Mouse (Mus musculus): ENCODE results near the gene Ank3. TPM values are rescaled to one million over a fixed set of nuclear protein-coding genes. Genes with fewer than 3 reads are reported as not detected.

The Ank3 gene
- total RNA-seq, 2 experiments from 2014 or later, result 67.9 to 68.1 TPM

DNA sequence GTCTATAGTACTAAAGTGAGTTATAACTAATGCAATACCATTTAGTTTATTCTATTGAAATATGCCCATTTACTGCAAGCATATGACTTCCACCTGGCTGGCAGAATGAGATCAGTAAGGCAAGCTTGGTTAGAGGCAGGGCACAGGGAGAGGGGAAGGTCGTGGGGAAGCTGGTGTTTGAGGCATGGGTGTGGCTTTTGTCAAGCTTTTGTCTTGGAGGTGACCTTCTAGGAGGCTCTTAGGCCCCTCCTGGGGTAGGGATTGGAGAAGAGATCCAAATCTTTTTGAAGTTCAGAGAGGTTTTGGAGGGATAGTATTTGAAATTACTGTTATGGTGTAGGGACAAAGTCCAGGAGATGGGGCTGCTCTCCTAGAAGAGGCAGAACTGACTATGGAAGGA, 78.3 kb downstream of the Ank3 start:
- DNase-seq, result no peak

DNA sequence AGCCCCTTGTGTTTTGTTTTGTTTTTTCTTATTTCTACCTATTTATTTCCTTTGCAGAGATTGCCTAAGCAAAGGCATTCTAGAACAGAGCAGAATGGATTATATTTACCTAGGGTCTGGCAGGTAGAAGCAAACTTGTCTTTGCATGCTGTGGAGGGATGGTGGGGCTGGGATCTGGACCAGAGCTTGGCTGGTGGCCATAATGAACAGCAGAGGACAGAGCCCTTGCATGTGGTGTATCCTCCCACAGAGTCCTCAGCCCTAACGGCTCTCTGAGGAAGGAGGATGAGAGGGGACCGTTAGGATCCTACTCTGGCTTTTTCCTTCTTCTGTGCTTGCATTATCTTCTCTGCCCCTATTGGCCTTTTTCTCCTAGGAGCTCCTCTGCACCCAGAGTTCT, 79.1 kb downstream of the Ank3 start:
- no peak for DNase-seq

DNA sequence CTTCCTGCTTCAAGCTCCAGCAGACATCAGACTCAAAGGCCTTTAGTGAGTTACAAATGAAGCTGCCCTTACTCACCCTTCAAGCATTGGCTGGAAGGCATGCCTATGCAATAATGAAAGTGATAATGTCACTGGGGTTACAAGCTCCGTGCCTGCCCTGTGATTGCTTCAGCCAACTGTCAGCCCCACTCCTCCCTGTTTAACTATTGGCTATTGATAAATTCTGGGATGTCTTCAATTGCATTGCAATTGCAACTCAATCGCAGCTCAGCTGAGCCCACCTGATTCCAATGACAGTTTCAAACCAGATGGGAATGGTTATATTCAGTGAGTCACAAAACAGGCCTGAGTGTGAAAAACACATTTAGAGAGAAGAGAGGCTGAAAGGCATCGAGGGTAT, 80.3 kb downstream of the Ank3 start:
- DNase-seq, result no peak

DNA sequence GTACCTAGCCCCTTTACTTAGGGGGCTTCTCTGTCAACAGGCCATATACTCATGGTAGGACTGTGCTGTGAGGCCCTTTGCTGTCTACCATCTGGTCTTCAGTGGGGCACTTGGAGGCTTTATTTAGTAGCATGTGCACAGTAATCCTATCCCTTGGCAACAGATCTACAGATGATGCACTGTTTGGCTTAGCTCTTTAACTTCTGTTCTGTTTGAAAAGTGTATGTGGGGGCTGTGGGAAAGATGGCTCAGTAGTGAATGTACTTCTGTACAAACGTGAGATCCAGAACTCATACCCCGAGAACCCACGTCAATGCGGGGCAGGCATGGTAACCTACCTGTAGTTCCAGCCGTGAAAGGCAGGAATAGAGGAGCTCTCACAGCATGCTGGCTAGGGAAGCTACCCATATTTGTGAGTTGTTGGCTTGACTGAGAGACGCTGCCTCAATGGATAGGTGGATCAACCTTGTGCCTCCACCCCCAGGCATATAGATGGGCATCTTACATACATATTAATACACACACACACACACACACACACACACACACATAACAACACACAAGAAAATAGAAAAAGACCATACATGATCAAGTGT, 86.7 kb downstream of the Ank3 start:
- no peak for DNase-seq

DNA sequence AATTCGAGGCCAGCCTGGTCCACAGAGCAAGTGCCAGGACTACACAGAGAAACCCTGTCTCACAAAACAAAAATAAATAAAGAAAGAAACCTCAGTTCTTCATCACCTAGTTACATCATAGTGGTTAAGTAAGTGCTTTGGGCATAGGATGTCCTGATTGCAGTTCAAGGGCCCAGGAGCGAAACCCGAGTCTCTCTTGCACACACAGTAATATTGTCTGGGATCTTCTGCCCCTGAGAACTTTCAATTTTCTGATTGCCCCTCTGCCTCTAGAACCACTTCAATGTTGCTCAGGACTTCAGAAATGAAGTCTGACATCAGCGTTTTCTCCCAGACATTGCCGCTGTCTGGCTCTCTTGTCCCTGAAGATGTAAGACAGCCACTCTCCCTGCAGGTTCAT, 91.6 kb downstream of the Ank3 start:
- no peak for DNase-seq

DNA sequence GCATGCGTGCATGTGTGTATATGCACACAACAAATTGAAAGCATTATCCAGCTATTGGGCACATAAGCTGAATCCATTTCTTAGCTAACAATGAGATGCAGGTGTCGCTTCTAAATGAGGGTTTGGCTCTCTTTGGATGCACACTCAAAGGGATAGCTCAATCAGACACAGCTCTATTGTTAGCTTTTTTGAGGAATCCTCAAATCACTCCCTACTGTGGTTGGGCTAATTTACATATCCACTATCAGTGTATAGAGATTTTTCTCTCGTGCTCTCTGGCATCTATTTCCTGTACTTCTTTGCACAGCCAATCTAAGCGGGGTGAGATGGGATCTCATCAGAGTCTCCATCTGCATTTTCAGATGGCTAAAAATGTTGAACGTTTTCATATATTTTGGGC, 93.4 kb downstream of the Ank3 start:
- no peak for DNase-seq

DNA sequence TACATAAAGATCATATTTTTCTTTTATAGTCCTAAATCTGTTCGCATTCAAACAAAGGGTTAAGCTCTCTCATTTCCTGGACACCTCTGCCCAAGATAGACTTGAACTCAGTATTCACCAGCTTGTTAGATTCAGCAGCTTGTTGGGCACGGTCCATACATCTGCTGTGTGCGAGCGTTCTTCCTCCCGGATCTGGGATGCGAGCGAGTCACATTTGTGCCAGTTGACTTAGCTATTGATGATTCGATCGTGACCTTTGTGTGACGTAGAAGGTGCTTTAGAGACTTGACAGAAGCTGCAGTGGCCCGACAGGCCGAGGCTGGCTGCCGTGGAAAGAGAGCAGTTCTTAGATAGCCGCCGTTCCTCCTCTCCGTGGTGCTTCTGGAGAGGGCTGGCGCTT, 98.8 kb downstream of the Ank3 start:
- DNase-seq, result no peak

DNA sequence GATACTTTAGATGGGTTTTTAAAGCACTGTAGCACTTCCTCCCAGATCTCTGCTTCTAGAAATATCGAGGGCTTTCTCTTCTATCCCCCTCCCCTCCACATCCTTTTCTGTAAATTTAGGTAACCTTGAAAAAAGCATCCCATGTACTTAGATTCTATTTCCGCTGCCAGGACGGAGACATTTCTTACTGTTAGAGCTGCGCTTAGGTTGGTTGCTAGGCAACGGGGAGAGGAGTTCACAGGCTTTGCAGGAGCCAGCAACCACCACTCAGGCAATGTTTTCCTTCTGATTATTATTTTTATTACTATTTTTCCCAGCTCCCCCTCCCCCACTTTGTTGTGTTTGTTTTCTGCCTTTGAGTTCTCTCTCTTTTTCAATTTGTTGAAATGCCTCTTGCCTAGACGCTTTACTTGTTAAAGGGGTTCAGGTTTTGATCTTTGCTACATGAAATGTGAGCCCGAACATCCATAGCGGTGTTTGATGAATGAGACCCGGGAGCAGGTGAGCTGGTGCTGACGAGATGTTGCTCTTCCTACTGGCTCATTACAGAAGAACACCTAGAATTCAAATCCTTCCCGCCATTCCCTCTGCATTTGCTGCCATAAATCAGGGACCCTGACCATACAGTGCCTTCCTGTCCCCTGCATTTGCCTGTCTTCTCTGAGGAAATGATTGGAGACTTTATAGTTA, 101.7 kb downstream of the Ank3 start:
- peak in 1 of 2 experiments; percentile 6 for DNase-seq

DNA sequence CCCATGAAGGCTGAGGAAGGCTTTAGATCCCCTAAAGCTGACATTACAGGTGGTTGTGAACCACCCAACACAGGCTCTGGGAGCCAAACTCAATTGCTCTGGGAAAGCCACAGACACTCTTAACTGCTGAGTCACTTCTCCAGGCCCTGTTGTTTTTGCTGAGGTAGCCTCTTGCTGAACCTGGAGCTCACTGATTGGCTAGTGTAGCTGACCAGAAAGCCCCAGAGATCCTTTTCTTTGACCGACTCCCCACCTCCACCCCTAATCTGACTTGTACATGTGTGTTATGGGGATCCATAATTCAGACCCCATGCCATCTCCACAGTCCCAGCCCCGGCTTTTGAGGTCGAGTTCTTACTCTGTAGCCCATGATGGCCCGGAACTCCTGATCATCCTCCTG, 105.2 kb downstream of the Ank3 start:
- DNase-seq, result no peak

DNA sequence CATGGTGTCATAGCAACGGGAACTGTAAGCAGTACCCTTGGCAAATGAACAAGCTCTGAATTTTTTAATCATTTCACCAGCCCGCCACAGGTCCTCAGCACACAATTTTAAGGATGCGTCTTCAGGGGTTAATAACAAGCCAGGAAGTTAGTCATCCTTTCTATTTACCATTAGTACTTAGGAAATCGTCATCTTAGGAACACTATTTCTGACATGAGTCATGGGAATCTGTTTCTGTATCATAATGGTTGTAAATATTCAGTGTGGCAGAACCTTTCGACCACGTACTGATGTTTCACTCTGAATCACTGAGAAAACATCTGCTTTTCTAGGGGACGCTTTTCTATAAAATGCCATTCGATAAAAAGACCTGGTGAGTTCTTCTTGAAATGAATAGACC, 109.1 kb downstream of the Ank3 start:
- no peak for DNase-seq

DNA sequence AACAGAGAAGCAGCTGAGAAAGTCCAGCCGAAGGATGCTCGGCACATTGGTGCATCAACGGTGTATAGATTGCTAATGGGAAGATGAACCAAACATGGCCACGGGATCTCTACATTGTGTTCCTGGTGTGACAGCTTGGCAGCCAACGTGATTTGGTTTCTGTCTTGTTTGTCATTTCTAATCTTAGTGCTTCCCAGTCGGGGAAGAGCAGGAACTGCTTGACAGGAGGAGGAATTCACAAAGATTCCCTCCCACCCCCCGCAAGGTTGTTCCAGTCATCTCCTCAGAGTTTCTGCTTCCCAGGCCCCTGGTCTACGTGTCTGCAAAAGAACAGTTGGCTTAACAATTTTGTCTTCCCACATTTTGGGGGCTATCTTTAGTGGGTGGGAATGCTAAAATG, 111.8 kb downstream of the Ank3 start:
- DNase-seq, result no peak

DNA sequence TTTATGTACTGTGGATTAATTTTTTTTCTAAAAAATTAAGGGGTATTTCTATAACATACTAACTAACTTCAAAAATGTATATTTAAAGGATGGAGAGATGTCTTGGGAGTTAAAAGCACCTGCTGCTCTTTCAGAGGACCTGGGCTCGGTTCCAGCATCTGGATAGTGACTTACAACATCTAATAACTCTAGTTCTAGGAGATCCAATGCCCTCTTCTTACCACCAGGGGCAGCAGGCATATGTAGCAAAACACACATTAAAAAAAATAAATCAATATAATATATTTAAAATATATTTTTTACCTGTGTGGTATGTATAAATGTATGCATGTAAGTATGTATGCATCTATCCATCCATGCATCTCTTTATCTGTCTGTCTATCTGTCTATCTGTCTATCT, 112.7 kb downstream of the Ank3 start:
- DNase-seq, result no peak

DNA sequence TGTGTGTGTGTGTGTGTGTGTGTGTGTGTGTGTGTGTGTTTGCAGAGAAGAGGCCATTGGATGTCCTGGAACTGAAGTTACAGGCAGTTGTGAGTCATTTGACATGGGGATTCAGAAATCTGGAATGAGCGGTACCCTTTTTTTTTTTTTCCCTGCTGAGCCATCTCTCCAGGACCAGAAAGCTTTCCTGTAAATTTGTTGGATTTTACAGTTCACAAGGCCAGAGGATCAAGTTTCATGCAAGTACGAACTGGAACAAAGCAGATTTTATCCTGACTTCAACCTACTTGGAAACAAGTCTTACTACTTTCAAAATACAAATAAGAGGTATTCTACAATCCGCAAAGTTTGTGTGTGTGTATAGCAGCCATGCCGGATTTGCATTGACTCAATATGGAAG, 123.4 kb downstream of the Ank3 start:
- DNase-seq, result no peak

DNA sequence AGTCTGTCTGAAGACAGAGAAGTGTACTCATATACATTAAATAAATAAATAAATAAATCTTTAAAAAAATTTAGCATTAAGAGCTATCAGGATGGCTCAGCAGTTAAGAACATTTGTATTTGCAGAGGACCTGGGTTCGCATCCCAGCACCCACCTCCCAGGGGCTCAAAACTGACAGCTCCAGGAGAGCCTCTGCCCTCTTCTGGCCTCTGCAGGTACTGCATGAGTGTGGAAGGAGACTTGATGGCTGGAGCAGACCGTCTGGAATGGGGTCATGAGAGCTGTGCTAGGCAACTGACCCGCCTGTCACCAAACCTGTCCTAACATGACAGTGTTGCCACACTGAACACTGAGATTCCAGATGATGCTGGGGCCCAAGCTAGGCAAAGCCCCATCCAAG, 124.6 kb downstream of the Ank3 start:
- no peak for DNase-seq

DNA sequence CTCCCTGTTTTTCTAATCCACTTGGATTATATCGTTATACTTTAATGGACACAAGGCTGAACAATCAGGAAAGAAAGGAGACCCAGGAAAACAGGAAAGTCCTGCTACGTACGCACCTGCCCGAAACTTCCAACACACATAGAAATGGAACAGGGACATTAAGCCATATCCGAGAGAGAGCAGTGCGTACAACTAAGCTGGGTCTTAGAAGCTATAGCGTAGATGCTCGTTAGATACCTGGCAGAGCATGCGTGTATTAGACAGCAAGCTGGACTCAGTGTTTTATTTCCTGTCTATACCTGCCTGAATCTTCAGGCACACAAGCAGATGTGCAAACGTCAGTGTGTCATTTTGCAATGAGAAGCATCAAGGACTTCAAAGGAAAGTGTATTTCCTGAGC, 128.7 kb downstream of the Ank3 start:
- DNase-seq, result no peak

DNA sequence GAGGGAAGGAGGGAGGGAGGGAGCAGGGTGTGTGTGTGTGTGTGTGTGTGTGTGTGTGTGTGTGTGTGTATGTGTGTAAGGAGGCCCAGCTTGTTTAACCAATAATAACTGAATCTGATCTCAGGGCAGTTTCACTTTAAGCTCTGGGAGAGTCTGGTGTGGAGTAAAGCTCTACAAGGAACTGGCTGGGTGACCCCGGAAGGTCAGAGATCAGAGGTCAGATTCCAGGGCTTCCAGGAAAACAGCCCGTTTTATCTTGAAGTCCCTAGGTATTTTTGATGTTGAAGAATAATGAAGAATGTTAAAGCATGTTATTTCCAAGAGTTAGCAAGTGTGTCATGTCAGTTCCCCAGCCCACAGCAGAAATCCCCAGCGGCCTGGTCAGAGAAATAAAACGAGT, 130.2 kb downstream of the Ank3 start:
- no peak for DNase-seq

DNA sequence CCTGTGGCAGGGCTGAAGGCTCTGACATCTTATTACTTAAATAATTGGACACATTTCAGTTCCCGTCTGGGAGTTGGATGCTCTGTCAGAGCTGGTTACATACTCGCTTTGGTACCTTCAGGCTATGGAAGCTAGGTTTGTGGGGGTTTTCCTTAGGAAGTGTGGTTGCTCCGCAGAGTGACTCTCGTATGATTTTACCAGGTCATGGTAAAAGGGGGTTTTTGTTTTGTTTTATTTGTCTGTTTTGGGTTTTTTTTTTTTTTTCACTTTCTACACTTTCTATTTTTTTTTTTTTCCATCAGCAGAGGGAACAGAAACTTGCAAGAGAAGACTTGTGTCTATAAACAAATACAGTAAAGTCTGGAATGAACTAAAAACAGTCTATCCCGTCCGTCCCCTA, 131.8 kb downstream of the Ank3 start:
- no peak for DNase-seq

DNA sequence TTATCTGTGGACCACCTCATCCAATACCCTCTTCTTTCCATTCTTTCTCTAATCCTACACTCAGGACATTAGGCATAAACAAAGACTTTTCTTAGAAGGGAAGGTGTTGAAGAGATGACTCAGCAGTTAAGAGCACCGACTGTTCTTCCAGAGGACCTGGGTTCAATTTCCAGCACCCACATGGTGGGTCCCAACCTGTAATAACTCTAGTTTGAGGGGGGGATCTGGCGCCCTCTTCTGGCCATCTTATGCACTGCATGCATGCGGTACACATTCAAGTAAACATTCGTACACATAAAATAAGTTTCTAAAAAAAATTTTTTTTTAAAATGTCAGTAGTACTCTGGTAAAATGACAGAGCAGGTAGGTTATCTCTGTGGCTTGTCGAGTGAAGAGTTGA, 133.0 kb downstream of the Ank3 start:
- no peak for DNase-seq

DNA sequence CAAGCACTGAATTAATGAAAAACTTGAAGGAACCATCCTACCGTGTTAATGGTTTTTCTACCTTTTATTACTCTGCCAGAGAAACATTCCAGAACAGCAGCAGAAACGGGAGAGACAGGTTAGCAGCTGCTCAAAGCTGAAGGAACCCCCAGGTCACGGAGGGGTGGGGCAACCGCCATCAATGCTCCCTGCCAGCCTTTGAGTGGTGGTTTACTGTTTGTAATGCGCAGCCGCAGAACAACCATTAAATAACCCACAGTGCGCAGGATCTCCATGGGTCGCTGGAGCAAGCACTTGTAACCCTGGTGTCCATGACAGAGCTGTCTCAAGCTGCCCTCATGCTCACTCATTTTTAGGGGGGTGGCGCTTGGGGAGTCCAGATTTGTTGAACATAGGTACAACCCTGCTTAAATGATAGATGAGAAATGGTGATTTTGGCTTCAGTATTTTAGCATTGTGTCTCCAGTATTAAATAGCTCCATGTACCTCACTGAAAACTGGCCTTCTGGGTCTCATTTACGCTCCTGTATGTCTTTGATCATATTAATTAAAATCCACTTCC, 133.7 kb downstream of the Ank3 start:
- DNase-seq, result no peak

DNA sequence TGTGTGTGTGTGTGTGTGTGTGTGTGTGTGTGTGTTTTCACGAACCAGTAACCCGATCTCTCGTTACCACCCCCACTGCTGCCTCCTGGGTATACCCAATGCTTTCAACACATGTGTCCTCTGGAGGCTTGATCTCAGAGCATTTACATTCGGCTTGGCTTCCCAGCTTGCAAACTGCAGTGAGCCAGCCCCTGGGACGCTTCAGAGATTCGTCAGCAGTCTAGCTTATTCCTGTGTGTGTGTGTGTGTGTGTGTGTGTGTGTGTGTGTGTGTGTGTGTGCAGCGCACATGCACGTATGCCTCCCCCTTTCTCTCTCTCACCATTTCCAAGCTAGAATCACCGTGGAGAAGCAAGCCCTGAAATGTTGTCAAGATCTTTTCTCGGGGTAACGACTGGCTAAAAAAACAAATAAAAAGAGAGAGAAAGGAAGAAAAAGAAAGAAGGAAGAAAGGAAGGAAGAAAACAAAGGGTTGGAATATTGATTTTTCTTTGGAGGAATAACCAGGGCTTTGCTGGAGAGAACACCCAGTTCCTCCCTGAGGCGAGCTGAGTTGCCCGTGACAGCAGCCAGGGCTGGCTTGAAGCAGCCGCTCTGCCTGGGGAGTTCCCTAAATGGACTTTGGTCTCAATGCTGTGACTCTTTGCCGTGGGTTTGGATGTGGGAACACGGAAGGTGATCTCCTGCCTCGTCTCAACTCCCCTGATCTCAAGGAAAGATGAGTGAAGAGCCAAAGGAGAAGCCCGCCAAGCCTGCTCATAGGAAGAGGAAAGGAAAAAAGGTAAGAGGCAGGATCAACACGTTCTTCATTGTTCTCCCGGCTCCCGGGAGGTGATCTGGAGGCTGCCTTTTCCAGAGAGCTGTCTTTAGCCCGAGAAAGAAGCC, 135.2 kb downstream of the Ank3 start:
- DNase-seq, result peak; percentile 39 to 57

DNA sequence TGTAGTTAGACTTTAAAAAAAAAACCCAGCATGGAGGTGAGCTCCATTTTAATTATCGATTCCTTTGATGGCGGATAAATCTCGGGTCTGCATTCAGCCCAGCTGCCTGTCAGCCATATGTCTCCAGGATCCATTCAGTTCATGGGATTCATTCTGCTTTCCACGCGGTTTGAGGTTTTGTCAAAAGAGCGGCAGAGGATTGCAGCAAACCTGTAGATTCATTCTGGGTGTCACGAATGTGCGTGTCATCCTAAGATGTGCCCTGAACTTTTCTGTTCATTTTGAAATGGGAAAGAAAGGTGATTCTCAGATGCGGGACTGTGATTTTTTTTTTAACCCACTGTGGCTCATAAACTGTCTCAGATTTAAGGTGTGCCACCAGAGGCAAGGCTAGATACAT, 136.1 kb downstream of the Ank3 start:
- no peak for DNase-seq

DNA sequence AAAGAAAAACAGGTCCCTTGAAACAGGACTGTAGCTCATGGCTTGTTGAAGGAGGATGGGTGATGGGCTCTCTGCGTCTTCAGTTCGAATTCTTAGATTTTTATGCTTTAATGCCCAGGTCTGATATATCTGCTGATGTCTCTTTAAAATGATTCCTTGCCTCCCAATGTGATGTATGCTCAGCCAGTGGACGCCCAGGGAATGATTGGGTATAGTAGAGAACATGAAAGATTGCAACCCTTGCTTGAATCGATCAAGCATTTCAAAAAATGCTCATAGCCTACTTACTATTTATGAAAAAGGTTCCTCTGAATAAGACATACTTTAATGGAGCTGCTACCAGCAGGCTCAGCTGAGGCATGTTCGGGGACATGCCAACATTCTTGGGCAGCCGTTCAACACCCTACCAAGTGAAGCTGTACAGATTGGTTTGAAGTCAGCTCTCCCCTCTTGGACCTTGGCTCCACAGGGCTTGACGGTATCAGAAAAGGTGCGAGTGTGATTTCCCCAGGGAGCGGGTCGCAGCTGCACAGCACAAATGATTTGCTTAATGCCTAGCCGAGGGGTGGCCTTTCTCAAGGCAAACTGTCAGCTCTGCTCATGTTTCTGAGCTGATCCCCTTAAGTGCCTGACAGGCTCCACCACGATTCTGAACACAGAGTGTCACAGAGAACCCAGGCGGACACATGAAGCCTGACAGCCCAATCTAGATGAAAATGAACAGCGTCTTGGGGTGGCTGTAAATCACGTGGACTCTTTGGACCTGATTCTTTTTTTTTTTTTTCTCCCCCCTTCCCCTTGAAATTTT, 136.8 kb downstream of the Ank3 start:
- DNase-seq, result peak; percentile 46 to 55

DNA sequence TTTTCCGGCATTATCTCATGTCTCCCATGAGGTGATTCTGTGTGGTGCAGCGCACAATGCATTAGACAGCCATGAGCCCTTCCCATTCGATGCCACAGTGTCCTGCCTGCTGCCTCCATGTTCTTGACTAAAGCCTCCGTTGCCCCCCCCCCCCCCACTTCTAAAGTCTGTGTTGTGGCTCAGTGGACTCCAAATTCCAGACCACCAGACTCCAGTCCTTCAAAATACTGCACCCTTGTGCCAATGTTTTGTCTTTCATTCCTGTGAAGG, 137.3 kb downstream of the Ank3 start:
- no peak for DNase-seq

All from heart, adult 18-20 months (tissue).